Mouse (Mus musculus) hindbrain, embryonic 13.5 days (tissue): ENCODE data around the gene Sox8. TPM values are rescaled to one million over a fixed set of nuclear protein-coding genes. Genes with fewer than 3 reads are reported as not detected.

Source experiments
- ATAC-seq: fragments of 200-750 bp; cut with Nextera tagmentation; 2 replicates; pipeline ENCODE4 v1.8.0; 2017; ENCODE audit warnings: moderate TSS enrichment; ENCODE audit not compliant: low FRiP score
- H3K27ac ChIP-seq: fragments of 300-500 bp; sonication (generic); 2 replicates; pipeline ENCODE4 v1.5.1; 2015; ENCODE audit warnings: inconsistent platforms, mild to moderate bottlenecking, moderate library complexity
- H3K27me3 ChIP-seq: fragments of 300-500 bp; sonication (generic); 2 replicates; pipeline ENCODE4 v1.6.1; 2015; ENCODE audit warnings: mild to moderate bottlenecking, inconsistent platforms
- H3K36me3 ChIP-seq: fragments of 300-500 bp; sonication (generic); 2 replicates; pipeline ENCODE4 v1.6.1; 2015; ENCODE audit warnings: mild to moderate bottlenecking, inconsistent platforms
- H3K4me1 ChIP-seq: fragments of 300-500 bp; sonication (generic); replicated peaks from 2 replicates; pipeline ENCODE4 v1.6.1; 2015; ENCODE audit warnings: inconsistent platforms
- H3K4me2 ChIP-seq: fragments of 300-500 bp; sonication (generic); 2 replicates; pipeline ENCODE4 v1.6.1; 2015; ENCODE audit warnings: inconsistent platforms, mild to moderate bottlenecking, moderate library complexity
- H3K4me3 ChIP-seq: fragments of 300-500 bp; sonication (generic); 2 replicates; pipeline ENCODE4 v1.5.1; 2015; ENCODE audit warnings: mild to moderate bottlenecking, inconsistent platforms
- H3K9ac ChIP-seq: fragments of 300-500 bp; sonication (generic); 2 replicates; pipeline ENCODE4 v1.6.1; 2015; ENCODE audit warnings: mild to moderate bottlenecking, inconsistent platforms
- H3K9me3 ChIP-seq: fragments of 300-500 bp; sonication (generic); 2 replicates; pipeline ENCODE4 v1.6.1; 2016; ENCODE audit warnings: inconsistent platforms
- WGBS: fragments of 180-500 bp; shearing (Covaris S2); methylation state at CpG from one replicate; pipeline ENCODE4 v1.1.7; 2015; 5-methylcytosine and 5-hydroxymethylcytosine counted together
- polyA plus RNA-seq: library from polyadenylated mRNA; unstranded; fragments of >200 nt; fragmentation: Nextera tagmentation; extraction: Ambion mirVana; gene quantifications from 2 replicates; pipeline ENCODE4 v1.2.1, GENCODE M21; 2015

The Sox8 gene
- polyA plus RNA-seq, 1 experiment from 2014 or later, result 11.8 TPM

DNA sequence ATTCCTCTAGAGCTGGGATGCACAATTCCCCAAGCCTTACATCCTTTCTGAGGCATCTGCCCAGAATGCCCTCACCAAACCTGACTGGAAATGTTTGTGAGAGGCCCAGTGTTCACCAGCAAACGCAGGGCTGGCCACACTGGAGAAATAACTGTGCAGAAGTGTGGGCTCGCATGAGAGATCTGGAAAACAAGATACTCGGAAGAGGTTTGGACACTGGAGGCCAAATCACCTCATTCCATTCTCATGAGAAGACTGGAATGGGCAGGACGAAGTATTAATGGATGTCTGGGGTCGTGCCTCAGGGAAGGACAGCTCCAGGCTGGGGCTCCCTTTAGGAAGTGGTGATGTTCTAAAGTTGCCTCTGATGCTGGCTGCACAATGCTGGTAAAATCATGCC lies 29.8 kb downstream of the Sox8 start:
- Histone ChIP-seq H3K27me3 (no peaks in the 10 kb centered on the region), H3K4me3 (no peak overlapping the region), H3K9ac (no peak overlapping the region), H3K4me1 (peaks cover 15% of the 10 kb centered on the region), H3K4me2 (no peak overlapping the region), H3K36me3 (no peaks in the 10 kb centered on the region), H3K27ac (no peak overlapping the region), H3K9me3 (no peaks in the 10 kb centered on the region)
- no peak for ATAC-seq
- WGBS, result 84% methylated on average over 5 of the region's 5 CpGs

DNA sequence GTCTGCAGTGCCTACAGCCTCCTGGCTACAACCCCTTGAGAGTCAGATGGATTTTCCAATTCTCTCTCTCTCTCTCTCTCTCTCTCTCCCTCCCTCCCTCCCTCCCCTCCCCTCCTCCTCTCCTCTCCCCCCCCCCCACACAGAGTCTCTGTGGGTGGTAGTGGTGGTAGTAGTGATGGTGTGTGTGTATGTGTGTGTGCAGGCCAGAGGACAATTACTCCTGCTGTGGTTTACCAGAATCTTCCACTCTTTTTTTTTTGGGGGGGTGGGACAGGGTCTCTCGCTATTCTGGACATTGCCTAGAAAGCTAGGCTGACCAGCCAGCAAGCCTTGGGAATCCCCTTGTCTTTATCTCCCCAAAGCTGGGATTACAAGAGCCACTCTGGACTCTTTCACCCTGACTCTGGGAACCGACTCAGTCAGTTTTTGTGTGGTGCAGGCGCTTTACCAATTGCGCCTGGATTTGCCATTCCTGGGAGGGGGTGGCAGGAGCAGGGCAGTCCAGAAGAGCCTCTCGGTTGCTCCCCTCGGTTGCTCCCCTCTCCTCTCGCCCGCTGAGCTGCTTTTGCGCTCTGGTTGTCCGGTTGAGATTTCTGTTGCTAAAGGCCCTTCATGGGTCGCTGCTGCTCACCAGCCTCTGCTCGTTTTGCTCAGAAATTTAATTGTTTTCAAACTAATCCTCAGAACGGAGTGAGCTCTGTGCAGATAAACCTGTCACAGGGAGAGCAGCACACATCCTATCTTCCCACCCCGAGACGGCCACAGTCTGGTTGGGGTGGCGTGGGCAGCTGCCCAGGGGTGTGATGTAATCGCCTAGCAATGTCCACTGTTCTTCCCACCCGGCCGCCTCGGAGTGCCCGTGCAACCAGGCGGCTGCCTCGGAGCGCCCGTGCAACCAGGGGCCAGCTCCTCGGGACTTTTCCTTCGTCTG lies 31.3 kb downstream of the Sox8 start:
- 29% methylated on average over 27 of the region's 27 CpGs for WGBS
- ATAC-seq, result no peak

GRCm38 (mm10) chr17:25530357-25531022 lies 40.0 kb downstream of the Sox8 start:
- Histone ChIP-seq H3K9ac (no peak overlapping the region), H3K9me3 (no peaks in the 10 kb centered on the region), H3K27me3 (no peaks in the 10 kb centered on the region), H3K4me3 (no peak overlapping the region), H3K4me2 (no peak overlapping the region), H3K27ac (no peak overlapping the region), H3K36me3 (no peaks in the 10 kb centered on the region), H3K4me1 (0 out of 2 replicates have a peak, but pooled peaks cover 4% of the 10 kb centered on the region)
- WGBS, result 66% methylated on average over 8 of the region's 8 CpGs
- ATAC-seq, result no peak

More for the DNA sequence above, 31.3 kb downstream of the Sox8 start:
- Histone ChIP-seq H3K9me3 (no peaks in the 10 kb centered on the region), H3K4me1 (peaks cover 15% of the 10 kb centered on the region), H3K4me3 (no peak overlapping the region), H3K9ac (peak overlapping the region; percentile 43; the same call in 1 of the 2 replicates), H3K27ac (peak overlapping the region; percentile 58), H3K36me3 (no peaks in the 10 kb centered on the region), H3K27me3 (no peaks in the 10 kb centered on the region), H3K4me2 (peak overlapping the region; percentile 20; the same call in 1 of the 2 replicates)

GRCm38 (mm10) chr17:25522080-25522479 lies 48.4 kb downstream of the Sox8 start:
- no peak for ATAC-seq

GRCm38 (mm10) chr17:25520492-25520891 lies 50.0 kb downstream of the Sox8 start:
- no peak for ATAC-seq

More at GRCm38 (mm10) chr17:25522080-25522479, 48.4 kb downstream of the Sox8 start:
- WGBS, result 86% methylated on average over 12 of the region's 12 CpGs
- Histone ChIP-seq H3K9me3 (no peaks in the 10 kb centered on the region), H3K4me1 (peaks cover 28% of the 10 kb centered on the region), H3K36me3 (no peaks in the 10 kb centered on the region), H3K27me3 (0 out of 2 replicates have a peak, but pooled peaks cover 9% of the 10 kb centered on the region), H3K27ac (no peak overlapping the region), H3K9ac (no peak overlapping the region), H3K4me2 (no peak overlapping the region), H3K4me3 (no peak overlapping the region)

GRCm38 (mm10) chr17:25519511-25519910 lies 51.0 kb downstream of the Sox8 start:
- Histone ChIP-seq H3K4me2 (no peak overlapping the region), H3K4me1 (peaks cover 35% of the 10 kb centered on the region), H3K9me3 (no peaks in the 10 kb centered on the region), H3K4me3 (no peak overlapping the region), H3K27ac (no peak overlapping the region), H3K36me3 (no peaks in the 10 kb centered on the region), H3K9ac (no peak overlapping the region), H3K27me3 (0 out of 2 replicates have a peak, but pooled peaks cover 9% of the 10 kb centered on the region)
- 48% methylated on average over 5 of the region's 5 CpGs for WGBS
- no peak for ATAC-seq

More at GRCm38 (mm10) chr17:25520492-25520891, 50.0 kb downstream of the Sox8 start:
- H3K9me3 ChIP-seq, result no peaks in the 10 kb centered on the region
- H3K36me3 ChIP-seq, result no peaks in the 10 kb centered on the region
- H3K4me3 ChIP-seq, result no peak overlapping the region
- H3K27me3 ChIP-seq, result 0 out of 2 replicates have a peak, but pooled peaks cover 9% of the 10 kb centered on the region
- WGBS, result 56% methylated on average over 9 of the region's 9 CpGs
- H3K27ac ChIP-seq, result no peak overlapping the region
- H3K4me2 ChIP-seq, result no peak overlapping the region
- peaks cover 35% of the 10 kb centered on the region for H3K4me1 ChIP-seq
- no peak overlapping the region for H3K9ac ChIP-seq

DNA sequence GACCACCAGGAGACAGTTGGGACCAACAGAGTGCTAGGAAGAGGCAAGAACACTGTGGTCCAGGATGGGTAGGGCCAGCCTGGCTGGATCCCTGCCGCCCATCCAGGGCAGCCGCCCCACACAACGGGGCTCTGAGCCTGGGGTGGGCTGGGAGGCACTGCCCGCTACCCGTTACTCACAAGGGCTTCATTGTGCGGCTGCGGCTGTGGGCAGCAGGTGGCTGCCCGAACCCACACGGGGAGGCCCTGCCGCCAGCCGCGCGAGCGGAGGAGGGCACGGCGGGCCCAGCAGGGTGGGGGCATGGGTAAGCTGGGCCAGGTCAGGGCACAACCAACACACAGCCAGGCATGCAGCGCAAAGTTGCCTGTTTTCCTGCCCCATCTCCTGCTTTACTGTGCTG lies 52.3 kb downstream of the Sox8 start:
- H3K36me3 ChIP-seq, result no peaks in the 10 kb centered on the region
- H3K27ac ChIP-seq, result no peak overlapping the region
- ATAC-seq, result 0 out of 2 replicates have a peak, but pooled peaks have one; percentile 43
- H3K9me3 ChIP-seq, result no peaks in the 10 kb centered on the region
- H3K4me3 ChIP-seq, result no peak overlapping the region
- no peak overlapping the region for H3K9ac ChIP-seq
- 0 out of 2 replicates have a peak, but pooled peaks cover 2% of the 10 kb centered on the region for H3K27me3 ChIP-seq
- 59% methylated on average over 17 of the region's 17 CpGs for WGBS
- peaks cover 35% of the 10 kb centered on the region for H3K4me1 ChIP-seq
- H3K4me2 ChIP-seq, result no peak overlapping the region

GRCm38 (mm10) chr17:25516315-25516714 lies 54.2 kb downstream of the Sox8 start:
- 43% methylated on average over 5 of the region's 5 CpGs for WGBS
- 0 out of 2 replicates have a peak, but pooled peaks cover 6% of the 10 kb centered on the region for H3K27me3 ChIP-seq
- peaks cover 35% of the 10 kb centered on the region for H3K4me1 ChIP-seq
- H3K27ac ChIP-seq, result no peak overlapping the region
- no peak overlapping the region for H3K9ac ChIP-seq
- no peaks in the 10 kb centered on the region for H3K36me3 ChIP-seq
- H3K4me2 ChIP-seq, result no peak overlapping the region
- no peak for ATAC-seq
- H3K4me3 ChIP-seq, result no peak overlapping the region
- H3K9me3 ChIP-seq, result no peaks in the 10 kb centered on the region

Other genes starting within 250 kb of the Sox8 start
- gene Tpsab1, start 225.1 kb downstream of the Sox8 start, polyA plus RNA-seq, result 0.08 TPM in 1 of 2 replicates, not detected in the other
- 0.14 TPM in 1 of 2 replicates, not detected in the other for gene Tpsb2, start 204.4 kb downstream of the Sox8 start, polyA plus RNA-seq
- gene Tpsg1, start 201.4 kb downstream of the Sox8 start, polyA plus RNA-seq, result 0.85 and 0.90 TPM in 2 replicates
- gene Cacna1h, start 136.9 kb downstream of the Sox8 start, polyA plus RNA-seq, result 9.7 and 10.2 TPM in 2 replicates
- 1.1 and 2.0 TPM in 2 replicates for gene Tekt4, start 116.1 kb downstream of the Sox8 start, polyA plus RNA-seq
- gene Sstr5, start 73.4 kb downstream of the Sox8 start, polyA plus RNA-seq, result 0.38 and 0.45 TPM in 2 replicates
- 22.6 and 24.0 TPM in 2 replicates for gene Lmf1, start 8.4 kb upstream of the Sox8 start, polyA plus RNA-seq
- gene Gng13, start 146.5 kb upstream of the Sox8 start, polyA plus RNA-seq, result 1.6 TPM in 2 replicates
- 7.9 and 8.5 TPM in 2 replicates for gene Chtf18, start 156.7 kb upstream of the Sox8 start, polyA plus RNA-seq
- 23.4 and 24.2 TPM in 2 replicates for gene Rpusd1, start 157.0 kb upstream of the Sox8 start, polyA plus RNA-seq
- not detected in 2 replicates for gene Mslnl, start 165.4 kb upstream of the Sox8 start, polyA plus RNA-seq
- gene Msln, start 183.7 kb upstream of the Sox8 start, polyA plus RNA-seq, result 0.34 TPM in 1 of 2 replicates, not detected in the other
- 27.8 and 28.0 TPM in 2 replicates for gene Narfl, start 203.1 kb upstream of the Sox8 start, polyA plus RNA-seq
- gene Haghl, start 215.0 kb upstream of the Sox8 start, polyA plus RNA-seq, result 125 and 138 TPM in 2 replicates
- 0.16 and 0.36 TPM in 2 replicates for gene Ccdc78, start 215.9 kb upstream of the Sox8 start, polyA plus RNA-seq
- gene Fam173a, start 222.2 kb upstream of the Sox8 start, polyA plus RNA-seq, result 86.6 and 86.8 TPM in 2 replicates
- gene AC134908.4, start 225.0 kb upstream of the Sox8 start, polyA plus RNA-seq, result 0.60 TPM in 1 of 2 replicates, not detected in the other
- gene Metrn, start 226.4 kb upstream of the Sox8 start, polyA plus RNA-seq, result 45.4 and 57.6 TPM in 2 replicates
- 29.1 and 32.4 TPM in 2 replicates for gene Fbxl16, start 238.4 kb upstream of the Sox8 start, polyA plus RNA-seq